In genomic region chr1:184187582-184187981, GRCm38 (mm10) we compare ENCODE assay signal across 9 mouse cellular contexts.
A peak's percentile ranks its signal among the peaks of the same experiment; 100 is the strongest.
DNase-seq lines count a peak whose midpoint lies in the region; TF ChIP-seq lines count a peak whose summit lies in the region.
"Had no signal": no experiment of that assay in that cellular context is flagged by ENCODE, and none has a peak within 500 bp of the region (broad histone marks: within the 10 kb centered on the region; RNA-seq: fewer than 3 reads in every experiment).

No protein-coding gene starts in this region.

- H3K27ac ChIP-seq in gastrocnemius, adult 2 months: no peak overlapping the region
- no peak overlapping the region for H3K27ac ChIP-seq in left cerebral cortex, adult 2 months
- H3K27ac ChIP-seq in embryonic facial prominence, embryonic 10.5 days (replicated peaks): no peak overlapping the region
- H3K27ac ChIP-seq: embryonic facial prominence, embryonic 12.5 days; macrophage had no signal

- peak; percentile 53 for TF ChIP-seq CTCF in gastrocnemius, adult 2 months (IDR thresholded peaks at IDR 0.05)
- peak; percentile 62 for TF ChIP-seq CTCF in left cerebral cortex, adult 2 months (IDR thresholded peaks at IDR 0.05)

- H3K4me1 ChIP-seq in embryonic facial prominence, embryonic 10.5 days: peaks cover 11% of the 10 kb centered on the region
- H3K4me1 ChIP-seq: embryonic facial prominence, embryonic 12.5 days had no signal

- H3K27me3 ChIP-seq in embryonic facial prominence, embryonic 10.5 days (replicated peaks; ENCODE audit: low read depth, poor library complexity, severe bottlenecking): no peaks in the 10 kb centered on the region
- H3K27me3 ChIP-seq: embryonic facial prominence, embryonic 12.5 days had no signal

- intact Hi-C loops in gastrocnemius, adult 2 months (cut with DNase I): loop anchor here (5.0 kb wide), 1 partner anchor 155 kb away; the partner anchor contains the start of gene 1700056E22Rik
- intact Hi-C loops in gastrocnemius, postnatal 14 days (cut with DNase I; ENCODE audit: low total_unique reads): no loop called here
- intact Hi-C loops in left cerebral cortex, adult 2 months (cut with DNase I): loop anchor here (5.0 to 10.0 kb wide), 2 partner anchors 155 to 333 kb away; partner anchors contain the start of gene 1700056E22Rik

- H3K4me3 ChIP-seq in gastrocnemius, adult 2 months: no peak overlapping the region
- H3K4me3 ChIP-seq in left cerebral cortex, adult 2 months: no peak overlapping the region
- H3K4me3 ChIP-seq in embryonic facial prominence, embryonic 10.5 days: no peak overlapping the region
- H3K4me3 ChIP-seq: embryonic facial prominence, embryonic 12.5 days had no signal

- no peaks in the 10 kb centered on the region for H3K9me3 ChIP-seq in embryonic facial prominence, embryonic 10.5 days
- H3K9me3 ChIP-seq: embryonic facial prominence, embryonic 12.5 days had no signal

- no peaks in the 10 kb centered on the region for H3K36me3 ChIP-seq in embryonic facial prominence, embryonic 10.5 days (replicated peaks)
- H3K36me3 ChIP-seq: embryonic facial prominence, embryonic 12.5 days had no signal

- no peak for DNase-seq in gastrocnemius, adult 2 months
- DNase-seq in gastrocnemius, postnatal 14 days: no peak
- DNase-seq in left cerebral cortex, adult 2 months (ENCODE audit: extremely low spot score in 1 of 2, low spot score in 2 of 2): no peak
- no peak for DNase-seq in left cerebral cortex, adult 8-10 months (ENCODE audit: low spot score in 2 of 2)
- DNase-seq in 416B (ENCODE audit: low read depth) (peak; percentile 2), NIH3T3 (ENCODE audit: low read depth) (peak; percentile 62)
- no peak for DNase-seq in embryonic facial prominence, embryonic 10.5 days (ENCODE audit: low spot score)

Comparison
In these comparisons a context has a peak if more than half of its experiments do, and no peak if none do; other contexts are left out.
1. DNase-seq: peak in 416B (single experiment) and NIH3T3 (single experiment); none in gastrocnemius, adult 2 months (single experiment), gastrocnemius, postnatal 14 days (single experiment), left cerebral cortex, adult 2 months (0 of 2), left cerebral cortex, adult 8-10 months (0 of 2) and embryonic facial prominence, embryonic 10.5 days (single experiment).